Mouse (Mus musculus): ENCODE results near the gene Cd177.
"Not testable (repeated sequence)": the region's sequence is repeated elsewhere in the genome, so short reads cannot be mapped to it uniquely, and the experiment has no call there.

Gene Cd177

GRCm38 (mm10) chr7:24760211-24760610, at the start of gene Cd177:
Cd177 (minus strand) TSS chr7:24760311.
- no peak for DNase-seq (ENCODE audit: low spot score)

GRCm38 (mm10) chr7:24809041-24809440, 48.9 kb upstream of the Cd177 start:
- no peak for DNase-seq (ENCODE audit: low spot score)

GRCm38 (mm10) chr7:24804826-24805225, 44.7 kb upstream of the Cd177 start:
- peak; percentile 50 for DNase-seq (ENCODE audit: low spot score)

- no peak for DNase-seq (ENCODE audit: low spot score)
These were observed 42.1 kb upstream of the Cd177 start for GRCm38 (mm10) chr7:24802149-24802767.

- DNase-seq (ENCODE audit: low spot score) = no peak
These were observed 37.8 kb upstream of the Cd177 start for GRCm38 (mm10) chr7:24797918-24798317.

- not testable (repeated sequence) for DNase-seq (ENCODE audit: low spot score)
These were observed 16.8 kb upstream of the Cd177 start, which contains the start of gene Ceacam10 for GRCm38 (mm10) chr7:24776918-24777317. Ceacam10 (plus strand) TSS chr7:24777206.

- DNase-seq (ENCODE audit: low spot score) = no peak
These were observed 16.0 kb upstream of the Cd177 start for GRCm38 (mm10) chr7:24776145-24776544.

GRCm38 (mm10) chr7:24773942-24774535, 13.9 kb upstream of the Cd177 start:
- peak; percentile 7 for DNase-seq (ENCODE audit: low spot score)

GRCm38 (mm10) chr7:24771361-24771760, 11.2 kb upstream of the Cd177 start:
- no peak for DNase-seq (ENCODE audit: low spot score)

- DNase-seq (ENCODE audit: low spot score) = no peak
These were observed 2.5 kb upstream of the Cd177 start for GRCm38 (mm10) chr7:24762574-24762973.

- DNase-seq (ENCODE audit: low spot score) = no peak
These were observed 1.1 kb upstream of the Cd177 start for GRCm38 (mm10) chr7:24761161-24761560.

- no peak for DNase-seq (ENCODE audit: low spot score)
These were observed 1.6 kb downstream of the Cd177 start for GRCm38 (mm10) chr7:24758520-24758919.

- no peak for DNase-seq (ENCODE audit: low spot score)
These were observed 6.6 kb downstream of the Cd177 start for GRCm38 (mm10) chr7:24753476-24753875.

- DNase-seq (ENCODE audit: low spot score) = no peak
These were observed 8.5 kb downstream of the Cd177 start for GRCm38 (mm10) chr7:24751610-24752009.

- DNase-seq (ENCODE audit: low spot score) = no peak
These were observed 9.4 kb downstream of the Cd177 start for GRCm38 (mm10) chr7:24750695-24751094.

GRCm38 (mm10) chr7:24735970-24736670, 24.0 kb downstream of the Cd177 start:
- no peak for DNase-seq (ENCODE audit: low spot score)

GRCm38 (mm10) chr7:24726808-24727207, 33.3 kb downstream of the Cd177 start, which contains the start of gene Gm4763:
Gm4763 (minus strand) TSS chr7:24726908.
- not testable (repeated sequence) for DNase-seq (ENCODE audit: low spot score)

GRCm38 (mm10) chr7:24715039-24715438, 45.1 kb downstream of the Cd177 start:
- DNase-seq (ENCODE audit: low spot score) = no peak

GRCm38 (mm10) chr7:24708832-24709292, 51.2 kb downstream of the Cd177 start, which contains the start of gene BC049730:
BC049730 (plus strand) TSS chr7:24709242.
- DNase-seq (ENCODE audit: low spot score) = no peak

- not testable (repeated sequence) for DNase-seq (ENCODE audit: low spot score)
These were observed 57.3 kb downstream of the Cd177 start for GRCm38 (mm10) chr7:24702841-24703240.

GRCm38 (mm10) chr7:24697891-24698290, 62.2 kb downstream of the Cd177 start:
- not testable (repeated sequence) for DNase-seq (ENCODE audit: low spot score)

Measured in MN1 (cell line).